Mouse (Mus musculus): ENCODE data around the gene Atf2. TPM values are rescaled to one million over a fixed set of nuclear protein-coding genes. Genes with fewer than 3 reads are reported as not detected.

The Atf2 gene
- total RNA-seq (2012; rRNA removed) (15.4 and 15.9 TPM in 2 replicates), total RNA-seq (2014; rRNA removed) (24.9 and 25.8 TPM in 2 replicates), polyA plus RNA-seq (2012; ENCODE audit: insufficient read length, low read depth) (32.0 and 40.9 TPM in 2 replicates)

DNA sequence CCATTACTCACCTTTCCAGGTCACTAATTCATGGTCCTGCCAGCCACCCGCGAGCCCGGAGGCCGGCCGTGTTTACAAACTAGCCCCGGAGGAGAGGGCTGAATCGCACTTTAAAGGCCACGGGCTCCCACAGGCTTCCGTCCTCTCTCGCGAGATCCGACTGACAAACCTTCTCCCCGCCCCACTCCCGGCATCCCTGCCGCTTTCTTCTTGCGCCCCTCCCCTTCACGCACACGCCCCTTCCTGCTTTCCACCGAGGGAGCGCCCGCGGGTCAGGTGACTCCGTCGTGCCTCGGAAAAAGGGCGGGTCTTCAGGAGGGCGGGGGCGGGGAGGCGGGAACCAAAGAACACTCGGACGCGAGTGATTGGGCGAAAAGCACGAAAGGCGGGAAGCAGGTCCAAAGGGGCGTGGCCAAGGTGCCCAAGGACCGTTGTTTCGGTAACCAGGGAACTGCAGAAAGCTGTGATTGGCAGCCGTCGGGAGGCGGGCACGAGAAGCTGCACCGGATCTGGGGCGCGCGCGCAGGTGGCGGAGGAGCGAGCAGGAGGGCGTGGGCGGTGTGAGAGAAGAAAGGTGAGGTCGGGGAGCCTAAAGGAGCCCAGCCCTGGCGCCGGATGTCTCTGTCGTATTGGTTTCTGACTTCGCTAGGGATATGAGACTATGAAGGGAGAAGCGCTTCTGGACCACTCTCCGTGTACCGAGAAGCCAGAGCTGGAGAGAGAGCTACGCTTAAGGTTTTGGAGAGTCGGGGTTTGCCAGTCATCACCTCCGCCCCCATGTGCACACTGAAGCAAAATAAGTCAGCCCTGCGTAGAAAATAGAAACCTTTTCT lies at the start of gene Atf2:
TSS of gene Atf2 (minus strand) at position 176 of the 833 bp plus-strand sequence.
- Histone ChIP-seq H3K27ac (ENCODE audit: insufficient read depth, low read depth) (peak within 1 kb of the TSS; percentile 69), H3K4me3 (replicated peaks in 1 of 3; ENCODE audit: low read depth in 2 of 3, low read length in 2 of 3, poor library complexity in 1 of 3) (peak within 1 kb of the TSS; percentile 87 to 99 (median 99)), H3K4me1 (ENCODE audit: control insufficient read depth in 1 of 2, insufficient read depth in 2 of 2) (peaks cover 2 to 19% of the 10 kb centered on the region in 2 experiments; a peak in 3 of 4 replicates), H3K36me3 (replicated peaks in 1 of 2; ENCODE audit: control insufficient read depth in 1 of 2, insufficient read depth in 1 of 2, low read length in 1 of 2) (no peaks in the 10 kb centered on the region), H3K79me2 (replicated peaks; ENCODE audit: control insufficient read depth, extremely low read depth, insufficient read depth, poor library complexity, severe bottlenecking) (peaks cover 31% of the 10 kb centered on the region), H3K9me3 (replicated peaks; ENCODE audit: low read length) (no peaks in the 10 kb centered on the region), H3K4me2 (ENCODE audit: insufficient read depth, low read depth, poor library complexity, severe bottlenecking) (peak within 1 kb of the TSS; percentile 100), H3K9ac (ENCODE audit: insufficient read depth, low read depth) (peak within 1 kb of the TSS; percentile 99), H3K27me3 (replicated peaks) (no peaks in the 10 kb centered on the region)
- TF ChIP-seq PAX5 (IDR thresholded peaks at IDR 0.05; ENCODE audit: low read length): no peak
- no peak for TF ChIP-seq ZNF384 (IDR thresholded peaks at IDR 0.05; ENCODE audit: low read depth, low read length)
- peak; percentile 86 for TF ChIP-seq ELF1 (IDR thresholded peaks at IDR 0.05; ENCODE audit: low read depth, low read length)
- TF ChIP-seq SIN3A (IDR thresholded peaks at IDR 0.05; ENCODE audit: low read length): peak; percentile 83
- peak; percentile 86 for TF ChIP-seq POLR2AphosphoS2 (IDR thresholded peaks at IDR 0.05; ENCODE audit: low read depth, low read length)
- no peak for TF ChIP-seq ZKSCAN1 (IDR thresholded peaks at IDR 0.05; ENCODE audit: borderline replicate concordance, low read depth, low read length)
- 0 out of 2 replicates have a peak, but pooled peaks have one; percentile 24 for TF ChIP-seq MEF2A (IDR thresholded peaks at IDR 0.05; ENCODE audit: borderline replicate concordance, low read depth, low read length)
- TF ChIP-seq NELFE (IDR thresholded peaks at IDR 0.05; ENCODE audit: low read depth, low read length): peak; percentile 82
- no peak for TF ChIP-seq MAFK (IDR thresholded peaks at IDR 0.05; ENCODE audit: insufficient replicate concordance, low read length)
- no peak for TF ChIP-seq RAD21 (IDR thresholded peaks at IDR 0.05; ENCODE audit: low read depth, low read length)
- peak; percentile 77 for TF ChIP-seq USF1 (IDR thresholded peaks at IDR 0.05; ENCODE audit: low read depth, low read length)
- TF ChIP-seq TBP (conservative IDR thresholded peaks at IDR 0.05; ENCODE audit: low read depth, low read length): peak; percentile 95
- no peak for TF ChIP-seq SMC3 (IDR thresholded peaks at IDR 0.05; ENCODE audit: low read depth, low read length)
- 0 out of 2 replicates have a peak, but pooled peaks have one; percentile 22 for TF ChIP-seq USF2 (conservative IDR thresholded peaks at IDR 0.05; ENCODE audit: low read depth, low read length)
- TF ChIP-seq POLR2A (IDR thresholded peaks at IDR 0.05; ENCODE audit: low read depth, low read length): peak; percentile 90
- peak; percentile 89 for TF ChIP-seq MXI1 (IDR thresholded peaks at IDR 0.05; ENCODE audit: low read depth, low read length)
- no peak for TF ChIP-seq CTCF (conservative IDR thresholded peaks at IDR 0.05 in 1 of 2, IDR thresholded peaks at IDR 0.05 in 1 of 2; ENCODE audit: low read depth in 2 of 2, low read length in 2 of 2)
- TF ChIP-seq IRF4 (IDR thresholded peaks at IDR 0.05; ENCODE audit: low read depth, low read length): peak; percentile 38; the same call in 1 of the 2 replicates
- TF ChIP-seq EP300 (IDR thresholded peaks at IDR 0.05; ENCODE audit: low read length): no peak; the same call in 1 of the 2 replicates
- TF ChIP-seq CHD2 (IDR thresholded peaks at IDR 0.05; ENCODE audit: low read length): peak; percentile 100
- TF ChIP-seq ZC3H11A (IDR thresholded peaks at IDR 0.05; ENCODE audit: low read depth, low read length): no peak
- TF ChIP-seq JUN (IDR thresholded peaks at IDR 0.05; ENCODE audit: insufficient read depth, low read depth, low read length): no peak
- peak; percentile 81 for TF ChIP-seq NRF1 (IDR thresholded peaks at IDR 0.05; ENCODE audit: low read depth, low read length)
- no peak for TF ChIP-seq RCOR1 (conservative IDR thresholded peaks at IDR 0.05; ENCODE audit: low read depth, low read length)
- peak; percentile 85 for TF ChIP-seq HCFC1 (IDR thresholded peaks at IDR 0.05; ENCODE audit: low read depth, low read length)
- TF ChIP-seq TCF12 (IDR thresholded peaks at IDR 0.05; ENCODE audit: low read depth, low read length): peak; percentile 47
- peak; percentile 65 for TF ChIP-seq MAX (IDR thresholded peaks at IDR 0.05; ENCODE audit: low read length)
- peak; percentile 85 for TF ChIP-seq BHLHE40 (IDR thresholded peaks at IDR 0.05; ENCODE audit: low read depth, low read length)
- TF ChIP-seq CHD1 (IDR thresholded peaks at IDR 0.05; ENCODE audit: low read depth, low read length): no peak
- TF ChIP-seq MAZ (IDR thresholded peaks at IDR 0.05; ENCODE audit: low read depth, low read length): peak; percentile 92
- TF ChIP-seq UBTF (IDR thresholded peaks at IDR 0.05; ENCODE audit: low read depth, low read length): no peak
- TF ChIP-seq GABPA (IDR thresholded peaks at IDR 0.05; ENCODE audit: insufficient replicate concordance, low read depth, low read length): no peak; the same call in 1 of the 2 replicates
- TF ChIP-seq E2F4 (IDR thresholded peaks at IDR 0.05; ENCODE audit: insufficient replicate concordance, low read depth, low read length): no peak; the same call in 1 of the 2 replicates
- peak; percentile 74; the same call in 1 of the 2 replicates for TF ChIP-seq MYC (IDR thresholded peaks at IDR 0.05; ENCODE audit: low read depth, low read length)
- no peak for TF ChIP-seq JUND (conservative IDR thresholded peaks at IDR 0.05; ENCODE audit: low read depth, low read length)
- TF ChIP-seq KAT2A (IDR thresholded peaks at IDR 0.05; ENCODE audit: insufficient replicate concordance, low read length): peak; percentile 69; the same call in 1 of the 2 replicates
- no peak for TF ChIP-seq ETS1 (conservative IDR thresholded peaks at IDR 0.05; ENCODE audit: low read depth, low read length)
- TF ChIP-seq ZMIZ1 (IDR thresholded peaks at IDR 0.05; ENCODE audit: low read depth, low read length): peak; percentile 91
- in situ Hi-C loops (cut with MboI; ENCODE audit: low pct_ligation_motif_present, low pct_unique_long_range_greater_than_20kb, low sequenced_read_pairs): loop anchor here (25.0 kb wide), 1 partner anchor 330 kb away; no protein-coding TSS in a partner anchor
- dilution Hi-C loops (cut with MboI; ENCODE audit: extremely low pct_ligation_motif_present, extremely low pct_unique_long_range_greater_than_20kb, low sequenced_read_pairs): no loop called here
- DNase-seq (ENCODE audit: extremely low read depth): peak; percentile 99
